Mouse (Mus musculus): ENCODE data around the gene Ackr4.

Gene Ackr4

GRCm38 (mm10) chr9:104126833-104127232 is at the start of gene Ackr4:
TSS of gene Ackr4 (minus strand) at chr9:104126933.
- no peak for DNase-seq (ENCODE audit: low read depth, low spot score)

- DNase-seq (ENCODE audit: low read depth, low spot score): no peak
Observed at GRCm38 (mm10) chr9:104172342-104172741, 45.6 kb upstream of the Ackr4 start.

- no peak for DNase-seq (ENCODE audit: low read depth, low spot score)
Observed at GRCm38 (mm10) chr9:104171651-104172050, 44.9 kb upstream of the Ackr4 start.

DNA sequence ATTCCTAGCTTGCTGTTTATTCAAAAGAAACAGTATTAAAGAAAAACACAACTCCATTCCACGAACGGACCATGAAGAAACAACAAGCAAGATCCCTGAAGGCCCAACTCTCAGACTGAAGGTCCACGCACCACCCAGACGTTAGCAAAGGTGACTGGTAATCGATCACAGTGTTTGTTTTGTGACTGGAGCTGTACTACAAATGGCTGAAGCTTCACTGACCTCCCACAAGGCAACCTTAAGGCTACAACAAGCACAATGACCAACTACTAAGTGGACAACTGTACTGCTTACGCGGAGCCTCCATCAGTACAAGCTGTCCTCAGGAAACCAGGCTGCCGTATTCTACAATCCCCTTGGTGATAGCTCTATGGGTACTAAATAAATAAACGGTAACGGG is 43.3 kb upstream of the Ackr4 start:
- DNase-seq (ENCODE audit: low read depth, low spot score): no peak

- DNase-seq (ENCODE audit: low read depth, low spot score): no peak
Observed at GRCm38 (mm10) chr9:104165926-104166325, 39.2 kb upstream of the Ackr4 start.

DNA sequence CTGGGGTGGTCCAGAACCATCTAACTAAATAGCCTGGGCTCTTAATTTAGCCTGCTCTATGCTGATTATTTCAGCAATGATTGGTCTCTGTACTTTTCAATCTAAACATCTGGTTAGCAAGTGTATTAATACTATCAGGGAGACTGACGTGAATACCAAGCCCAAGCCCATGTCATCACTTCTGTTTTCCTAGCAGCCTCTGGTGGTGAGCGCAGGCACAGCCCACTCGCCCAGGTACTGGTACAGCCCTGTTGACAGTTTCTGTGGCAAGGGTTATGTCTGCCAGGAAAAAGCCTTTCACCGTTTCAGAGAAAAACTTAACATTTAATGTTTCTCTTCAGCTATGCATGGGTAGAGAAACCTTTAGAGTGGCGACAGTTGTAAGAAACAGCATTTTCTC is 37.5 kb upstream of the Ackr4 start:
- DNase-seq (ENCODE audit: low read depth, low spot score): no peak

- DNase-seq (ENCODE audit: low read depth, low spot score): no peak
Observed at GRCm38 (mm10) chr9:104161117-104161516, 34.4 kb upstream of the Ackr4 start.

DNA sequence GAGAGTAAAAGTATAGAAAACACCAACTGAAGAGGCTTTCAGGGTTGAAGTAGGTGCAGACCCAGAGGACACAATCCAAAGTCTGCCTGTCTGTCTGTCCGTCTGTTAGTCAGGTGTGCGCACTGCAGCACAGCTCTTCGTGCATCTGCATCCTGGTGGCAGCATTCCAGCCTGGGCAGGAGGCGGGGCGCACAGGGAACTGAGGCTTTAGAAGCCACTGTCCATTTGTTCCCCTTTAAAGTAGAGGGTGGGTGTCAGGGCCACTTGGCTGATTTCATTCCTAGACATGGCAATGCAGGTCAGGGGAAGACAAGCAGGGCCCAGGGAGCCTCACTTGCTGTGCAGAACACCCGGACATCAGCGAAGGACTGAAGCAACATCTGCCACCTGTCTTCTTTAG is 30.6 kb upstream of the Ackr4 start:
- DNase-seq (ENCODE audit: low read depth, low spot score): no peak

DNA sequence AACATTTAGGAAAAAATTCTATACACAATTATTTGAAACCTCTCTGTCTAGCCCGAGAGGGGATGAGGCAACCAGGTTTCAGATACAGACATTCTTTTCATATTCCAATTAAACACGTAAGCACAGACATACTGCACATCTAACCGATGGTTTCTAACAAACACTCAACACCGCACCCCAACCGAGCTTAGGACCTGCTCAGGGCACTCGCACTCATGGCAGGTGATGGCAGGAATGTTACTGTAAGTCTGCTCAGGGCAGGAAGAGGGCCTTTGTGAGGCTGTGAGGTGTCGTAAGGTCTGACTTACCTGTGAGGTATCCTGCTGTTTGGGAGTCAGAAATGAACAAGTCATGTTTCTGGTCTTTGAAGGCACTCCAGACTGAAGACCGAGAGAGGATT is 29.8 kb upstream of the Ackr4 start:
- DNase-seq (ENCODE audit: low read depth, low spot score): no peak

DNA sequence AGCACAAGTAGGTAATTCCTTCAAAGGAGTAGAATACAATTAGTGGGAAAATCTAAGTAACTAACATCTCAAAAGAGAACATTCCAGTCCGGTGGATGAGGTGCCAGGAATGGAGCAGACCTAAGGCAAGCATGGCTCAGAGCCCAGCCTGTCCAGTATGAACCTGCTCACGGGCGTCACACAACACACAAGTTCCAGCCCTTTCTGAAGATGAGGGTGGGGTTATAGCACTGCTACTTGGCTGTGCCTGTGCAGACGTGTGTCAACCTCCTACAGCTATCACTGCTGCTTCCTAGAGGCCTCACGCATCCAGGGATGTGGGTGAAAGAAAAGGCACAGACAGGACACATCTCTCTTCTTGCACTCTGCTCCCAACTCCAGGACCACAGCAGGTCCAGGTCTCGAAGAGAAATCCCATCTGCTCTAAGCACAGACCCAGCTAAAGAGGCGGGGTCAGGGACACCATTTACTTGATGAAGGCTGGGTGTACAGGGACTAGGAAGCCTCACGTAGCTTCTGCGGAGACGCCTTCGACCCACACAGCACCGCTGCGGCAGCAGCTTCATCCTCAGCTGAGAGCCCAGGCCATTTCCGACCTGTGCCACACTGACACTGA is 28.5 kb upstream of the Ackr4 start:
- DNase-seq (ENCODE audit: low read depth, low spot score): no peak

- DNase-seq (ENCODE audit: low read depth, low spot score): no peak
Observed at GRCm38 (mm10) chr9:104152121-104152520, 25.4 kb upstream of the Ackr4 start.

DNA sequence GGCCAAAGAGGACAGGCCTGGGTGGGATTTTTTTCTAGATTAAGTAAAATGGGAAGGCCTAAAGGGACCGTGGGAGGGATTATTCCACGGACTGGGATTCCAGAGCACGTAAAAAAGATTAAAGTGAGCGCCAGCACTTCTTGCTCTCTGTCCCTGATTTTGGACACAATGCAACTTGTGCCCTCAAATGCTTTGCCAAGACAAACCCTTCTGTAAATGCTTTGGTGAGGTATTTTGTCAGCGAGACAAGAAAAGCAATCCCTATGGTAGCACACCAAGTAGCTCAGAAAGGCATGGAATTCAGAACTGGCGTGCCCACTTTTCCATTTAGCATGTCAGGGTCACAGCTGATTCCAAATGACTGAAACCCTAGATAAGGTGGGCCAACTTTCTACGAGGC is 22.2 kb upstream of the Ackr4 start:
- DNase-seq (ENCODE audit: low read depth, low spot score): no peak

DNA sequence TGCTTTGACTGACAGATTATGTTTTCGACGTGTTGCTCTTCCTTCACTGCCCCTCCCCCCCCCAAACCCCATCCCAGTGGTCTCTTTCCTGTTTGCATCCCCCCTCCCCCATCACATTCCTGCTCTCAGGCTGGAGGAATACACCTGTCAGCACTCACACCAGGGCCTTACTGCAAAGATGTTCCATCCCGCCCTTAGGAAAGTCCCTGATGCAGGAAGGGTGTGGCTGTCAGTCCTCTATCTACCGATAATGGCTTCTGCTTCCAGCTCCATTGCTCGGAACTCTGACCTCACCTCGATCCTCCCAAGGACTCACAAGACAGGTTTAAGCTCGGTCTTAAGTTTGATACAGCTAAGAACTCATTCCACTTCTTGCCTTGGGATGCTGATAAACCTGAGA is 19.9 kb upstream of the Ackr4 start:
- no peak for DNase-seq (ENCODE audit: low read depth, low spot score)

- no peak for DNase-seq (ENCODE audit: low read depth, low spot score)
Observed at GRCm38 (mm10) chr9:104144314-104144996, 17.7 kb upstream of the Ackr4 start.

DNA sequence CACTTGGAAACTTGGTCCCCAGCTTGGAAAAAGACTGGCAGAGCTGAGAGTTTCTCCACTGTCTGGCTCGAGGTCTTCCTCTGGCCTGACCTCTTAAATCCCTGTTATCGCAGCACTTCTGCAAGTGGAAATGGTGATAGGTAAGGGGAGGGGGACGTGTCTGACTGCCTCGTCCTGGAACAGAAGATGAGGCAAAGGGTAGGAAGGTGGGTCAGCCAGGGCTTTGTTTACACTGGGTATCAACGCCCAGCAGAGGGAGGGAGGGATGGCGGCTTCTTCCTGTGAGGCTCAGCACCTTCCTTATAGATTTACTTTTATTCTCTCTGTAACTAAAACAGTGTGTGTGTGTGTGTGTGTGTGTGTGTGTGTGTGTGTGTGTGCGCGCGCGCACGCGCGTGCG is 16.1 kb upstream of the Ackr4 start:
- no peak for DNase-seq (ENCODE audit: low read depth, low spot score)

DNA sequence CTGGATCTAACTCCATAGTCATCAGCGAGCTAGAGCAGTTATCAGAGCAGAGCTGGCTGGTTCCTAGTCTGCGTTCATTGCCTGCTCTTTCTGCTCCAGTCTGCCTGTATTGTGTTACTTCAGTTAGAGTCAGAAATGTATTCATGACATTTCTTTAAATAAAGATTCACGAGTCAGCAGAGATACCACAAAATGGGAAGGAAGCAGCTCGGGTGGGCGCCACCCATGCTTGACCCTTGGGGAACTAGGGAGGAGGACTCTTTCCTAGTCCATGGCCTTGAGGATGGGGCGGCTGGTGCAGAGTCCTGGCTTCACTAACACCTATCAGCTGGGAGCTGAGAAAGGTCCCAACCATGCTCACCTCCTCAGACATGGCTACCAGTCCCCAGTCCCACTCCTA is 13.6 kb upstream of the Ackr4 start:
- DNase-seq (ENCODE audit: low read depth, low spot score): no peak

DNA sequence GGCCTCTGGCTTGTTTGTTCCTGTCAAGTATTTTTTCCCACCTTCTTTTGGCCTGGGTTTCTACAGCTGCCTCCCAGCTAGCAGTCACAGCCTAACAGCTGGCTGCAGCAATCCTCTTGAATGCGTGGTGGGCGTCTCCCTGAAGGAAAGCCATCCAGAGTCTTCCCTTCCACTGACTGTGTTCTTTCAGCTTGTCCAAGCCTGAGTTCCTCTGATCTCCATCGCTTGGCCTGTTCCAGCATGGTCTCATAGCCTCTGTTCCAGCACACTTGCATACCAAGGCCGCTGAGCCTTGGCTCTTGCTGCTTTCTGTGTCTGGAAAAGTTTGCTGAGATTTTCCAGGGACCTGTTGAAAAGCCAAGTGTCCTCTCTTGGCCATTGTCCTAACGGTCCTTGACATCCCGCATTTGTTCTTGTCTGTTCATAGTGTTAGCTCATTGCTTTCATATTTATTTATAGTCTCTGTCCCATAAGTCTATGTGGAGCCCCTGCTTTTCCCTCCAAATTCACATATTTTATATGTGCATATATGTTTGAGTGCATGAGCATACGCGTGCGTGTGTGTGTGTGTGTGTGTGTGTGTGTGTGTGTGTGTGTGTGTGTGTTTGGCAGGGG is 3.5 kb upstream of the Ackr4 start:
- DNase-seq (ENCODE audit: low read depth, low spot score): no peak

DNA sequence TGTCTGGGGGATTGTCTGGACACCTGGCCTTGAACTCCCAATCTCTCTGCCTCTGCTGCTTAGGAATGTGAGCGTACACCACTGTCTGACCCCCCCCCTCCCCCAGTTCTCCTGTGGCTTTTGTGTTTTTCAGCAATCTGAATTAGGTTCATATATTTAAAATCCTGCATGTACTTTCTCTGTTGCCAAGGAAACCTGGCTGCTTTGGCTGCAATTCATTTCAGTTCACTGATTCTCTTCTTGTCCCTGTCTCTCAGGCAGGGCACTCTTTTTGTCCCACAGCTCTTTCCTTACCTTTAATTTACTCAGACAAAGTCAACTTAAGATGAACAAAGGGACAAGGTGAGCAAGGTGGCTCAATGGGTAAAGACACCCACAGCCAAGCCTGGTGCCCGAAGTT is 1.4 kb upstream of the Ackr4 start:
- DNase-seq (ENCODE audit: low read depth, low spot score): no peak

GRCm38 (mm10) chr9:104123622-104124021 is 3.1 kb downstream of the Ackr4 start:
- no peak for DNase-seq (ENCODE audit: low read depth, low spot score)

DNA sequence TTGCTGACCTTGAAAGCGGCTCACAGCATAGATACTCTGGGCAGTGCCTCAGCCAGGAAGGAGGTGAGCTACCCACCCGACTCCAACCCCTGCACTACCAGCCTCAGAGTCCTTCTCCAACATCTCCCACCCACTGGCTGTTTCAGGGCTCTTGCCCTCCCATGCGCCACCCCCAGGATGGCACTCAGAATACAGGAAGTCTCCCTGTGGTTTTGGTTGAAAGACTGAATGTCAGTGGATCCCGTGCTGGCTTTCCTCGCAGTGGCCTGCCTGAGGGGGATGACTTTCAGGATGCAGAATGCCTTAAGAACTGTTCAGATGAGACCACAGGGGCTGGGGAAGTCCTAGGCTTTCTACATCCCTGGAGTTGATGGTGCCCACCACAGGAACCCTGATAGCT is 3.6 kb downstream of the Ackr4 start:
- DNase-seq (ENCODE audit: low read depth, low spot score): no peak

- DNase-seq (ENCODE audit: low read depth, low spot score): no peak
Observed at GRCm38 (mm10) chr9:104109151-104109550, 17.6 kb downstream of the Ackr4 start.

DNA sequence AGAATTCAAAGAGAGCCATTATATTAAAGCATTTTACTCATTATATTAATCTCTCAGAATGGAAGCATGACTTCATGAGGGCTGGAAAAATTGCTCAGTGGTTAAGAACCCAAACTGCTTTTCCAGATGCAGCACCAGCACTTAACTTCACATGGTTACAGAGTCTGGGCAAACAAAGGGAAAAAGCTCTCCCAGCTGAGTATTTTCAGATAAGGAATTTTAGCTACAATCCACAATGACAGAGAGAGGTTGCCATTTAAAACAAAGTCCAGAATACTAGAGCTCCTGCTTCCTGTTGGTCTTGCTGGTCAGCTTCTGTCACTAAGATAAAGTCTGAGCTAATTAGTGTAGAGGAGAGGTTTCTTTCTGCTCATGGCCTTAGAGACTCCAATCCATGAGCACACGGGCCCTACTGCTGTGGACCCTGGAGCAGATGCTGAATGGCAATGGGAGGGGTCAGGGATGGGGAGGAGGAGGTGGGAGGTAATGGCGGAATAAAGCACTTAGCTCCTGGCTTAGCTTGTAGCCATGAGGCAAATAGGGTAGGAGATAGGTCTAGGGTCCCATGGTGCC is 18.1 kb downstream of the Ackr4 start:
- no peak for DNase-seq (ENCODE audit: low read depth, low spot score)

DNA sequence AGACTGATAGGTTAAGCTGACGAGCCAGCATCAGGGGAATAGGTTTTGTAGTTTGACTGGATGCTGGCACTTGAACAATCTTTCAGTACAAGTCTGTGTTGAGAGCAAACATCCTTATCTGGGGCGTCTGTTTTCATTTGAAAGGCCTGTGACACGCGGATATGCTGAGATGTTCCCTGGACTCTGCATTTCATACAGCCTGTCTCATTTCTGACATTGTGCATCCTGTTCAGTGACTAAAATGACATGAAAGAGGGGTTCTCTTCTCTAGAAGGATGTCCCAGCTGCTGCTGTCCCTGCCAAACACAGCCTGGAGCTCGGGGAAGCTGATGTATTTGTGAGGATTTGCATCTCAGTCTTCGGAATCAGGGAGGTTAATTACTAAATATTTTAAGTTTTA is 19.3 kb downstream of the Ackr4 start:
- no peak for DNase-seq (ENCODE audit: low read depth, low spot score)

Data from WW6 (cell line).